Mouse (Mus musculus): Measurements from ENCODE around the gene Barhl1.

GRCm38 (mm10) chr2:28875554-28875953 is 40.9 kb downstream of the Barhl1 start:
- TF ChIP-seq CTCF (IDR thresholded peaks at IDR 0.05; ENCODE audit: borderline replicate concordance, extremely low read depth, insufficient read depth, insufficient read length): no peak
- TF ChIP-seq POLR2A (IDR thresholded peaks at IDR 0.05; ENCODE audit: borderline replicate concordance, extremely low read depth, insufficient read depth, insufficient read length, poor library complexity, severe bottlenecking): no peak
